Mouse (Mus musculus) lung, adult 10 weeks (tissue): ENCODE data around the gene 2610044O15Rik8. TPM values are rescaled to one million over a fixed set of nuclear protein-coding genes. Genes with fewer than 3 reads are reported as not detected.

Source experiments
- polyA plus RNA-seq: library from polyadenylated mRNA; stranded (reverse); fragments of 350-450 nt; fragmentation: Illumina TruSeq; extraction: RNeasy Lipid Tissue Mini Kit (QIAGEN cat#74804); gene quantifications from one replicate; pipeline ENCODE4 v1.2.3, GENCODE M21; 2014; ENCODE audit warnings: low read depth, low replicate concordance; ENCODE audit not compliant: insufficient read depth

Gene 2610044O15Rik8
- 15.6 TPM for polyA plus RNA-seq

DNA sequence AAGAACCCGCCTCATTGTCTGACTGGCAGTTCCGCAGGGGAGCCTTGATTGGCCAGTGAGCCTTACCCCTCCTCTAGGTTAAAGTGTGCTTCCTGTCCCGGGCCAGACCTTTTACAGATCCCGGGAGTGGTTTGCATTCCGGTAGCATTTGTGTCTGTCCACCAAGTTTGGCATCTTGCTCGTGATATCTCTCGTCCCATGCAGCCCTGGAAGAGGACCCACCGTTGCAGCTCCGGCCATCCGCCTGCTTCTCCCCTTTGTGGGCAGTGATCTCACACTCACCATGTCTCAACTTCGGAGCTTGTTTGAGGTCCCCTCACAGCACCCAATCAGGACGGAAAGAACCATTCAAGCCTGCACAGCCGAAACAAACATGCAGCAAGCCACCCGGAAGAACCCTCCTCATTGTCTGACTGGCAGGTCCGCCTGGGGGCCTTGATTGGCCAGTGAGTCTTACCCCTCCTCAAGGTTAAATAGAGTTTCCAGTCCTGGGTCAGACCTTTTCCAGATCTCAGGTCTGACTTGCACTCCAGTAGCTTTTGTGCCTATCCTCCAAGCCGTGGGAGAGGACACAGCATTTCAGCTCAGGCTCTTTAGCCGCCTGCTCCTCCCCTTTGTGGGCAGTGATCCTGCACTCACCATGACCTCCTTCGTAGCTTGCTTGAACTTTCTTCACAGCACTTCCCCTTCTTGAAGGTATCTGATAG is at the start of gene 2610044O15Rik8:
TSS of gene 2610044O15Rik8 (minus strand) at position 380 of the 707 bp plus-strand sequence.

Other genes starting within 250 kb of the 2610044O15Rik8 start
- not detected for gene Ccdc7a, start 168.9 kb downstream of the 2610044O15Rik8 start, polyA plus RNA-seq
- not detected for gene Ccdc7b, start 167.3 kb downstream of the 2610044O15Rik8 start, polyA plus RNA-seq
- not detected for gene Gm10999, start 102.7 kb downstream of the 2610044O15Rik8 start, polyA plus RNA-seq